Mouse (Mus musculus): ENCODE data around the gene Dtx2. TPM values are rescaled to one million over a fixed set of nuclear protein-coding genes. Genes with fewer than 3 reads are reported as not detected.

Gene Dtx2
- polyA plus RNA-seq (2017; shearing (Covaris generic)), result 32.1 TPM

DNA sequence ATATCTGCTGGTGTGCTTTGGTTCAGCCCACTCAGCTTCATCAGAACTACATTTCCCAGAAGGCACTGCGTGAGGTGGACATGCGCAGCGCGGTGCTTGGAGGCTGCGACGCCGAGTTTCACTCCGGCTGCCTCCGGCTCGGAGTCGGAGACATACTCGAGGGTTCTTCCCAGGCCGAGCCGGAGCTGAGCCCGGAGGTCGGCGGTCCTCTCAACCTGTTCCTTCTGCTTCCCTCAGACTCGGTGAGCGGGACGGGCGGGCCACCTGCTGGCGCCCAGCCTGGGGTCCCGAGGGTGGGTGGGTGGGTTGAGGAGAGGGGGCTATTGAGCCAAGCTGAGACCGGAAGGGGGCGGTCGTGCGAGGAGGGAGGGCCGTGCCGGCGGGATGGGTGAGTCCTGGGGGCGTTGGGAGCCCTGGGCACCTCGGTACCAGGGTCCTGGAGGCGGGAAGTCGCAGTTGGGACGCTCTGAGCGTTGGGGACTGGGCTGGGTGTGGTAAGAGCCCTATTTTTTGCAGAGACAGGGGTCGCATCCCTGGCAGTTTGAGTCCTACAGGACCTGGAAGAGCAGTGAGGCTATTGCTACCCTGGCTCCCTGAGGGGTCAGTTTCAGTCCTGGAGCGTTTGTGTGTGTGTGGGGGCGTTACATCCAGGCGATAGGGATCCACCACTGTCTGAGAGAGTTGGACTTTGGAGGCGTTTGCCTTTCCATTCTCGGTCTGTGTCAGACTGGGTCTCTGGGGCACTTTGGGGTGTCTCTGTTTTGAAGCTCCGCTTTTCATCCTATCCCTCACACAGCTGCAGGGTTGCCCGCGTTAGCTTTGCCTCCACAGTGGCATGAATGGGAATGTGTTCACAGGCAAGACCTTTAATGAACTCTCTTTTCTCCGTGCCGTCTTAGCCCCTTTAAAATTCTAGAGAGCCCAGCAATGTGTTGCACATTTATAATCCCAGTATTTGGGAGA lies at the start of gene Dtx2:
Gene Dtx2 (plus strand): TSS at position 76 of the 963 bp plus-strand sequence.

DNA sequence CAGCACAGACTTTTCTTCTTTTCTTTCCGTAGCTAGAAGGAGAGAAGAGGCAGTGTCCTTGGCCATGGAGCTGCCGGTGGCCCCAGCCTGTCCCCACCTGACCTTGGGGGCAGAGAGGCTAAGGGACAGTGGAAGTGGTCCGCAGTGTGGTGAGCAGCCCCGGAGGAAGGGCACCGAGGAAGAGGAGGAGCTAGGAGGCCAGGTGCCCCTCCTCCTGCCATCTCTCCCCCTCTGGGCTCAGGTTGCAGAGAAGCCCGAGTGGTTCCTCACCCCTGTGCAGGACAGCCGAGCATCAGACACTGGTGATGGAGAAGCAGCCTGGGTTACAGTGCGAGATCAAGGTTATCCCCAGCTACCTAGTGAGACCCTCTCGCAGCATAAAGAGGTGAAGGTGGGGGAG lies 20.2 kb upstream of the Dtx2 start, which contains the start of gene Ssc4d:
Gene Ssc4d (minus strand): TSS at position 167 of the 400 bp plus-strand sequence.

GRCm38 (mm10) chr5:135979904-135980303 lies 14.7 kb upstream of the Dtx2 start, which contains the start of gene Zp3:
Zp3 (plus strand) TSS chr5:135980099.

DNA sequence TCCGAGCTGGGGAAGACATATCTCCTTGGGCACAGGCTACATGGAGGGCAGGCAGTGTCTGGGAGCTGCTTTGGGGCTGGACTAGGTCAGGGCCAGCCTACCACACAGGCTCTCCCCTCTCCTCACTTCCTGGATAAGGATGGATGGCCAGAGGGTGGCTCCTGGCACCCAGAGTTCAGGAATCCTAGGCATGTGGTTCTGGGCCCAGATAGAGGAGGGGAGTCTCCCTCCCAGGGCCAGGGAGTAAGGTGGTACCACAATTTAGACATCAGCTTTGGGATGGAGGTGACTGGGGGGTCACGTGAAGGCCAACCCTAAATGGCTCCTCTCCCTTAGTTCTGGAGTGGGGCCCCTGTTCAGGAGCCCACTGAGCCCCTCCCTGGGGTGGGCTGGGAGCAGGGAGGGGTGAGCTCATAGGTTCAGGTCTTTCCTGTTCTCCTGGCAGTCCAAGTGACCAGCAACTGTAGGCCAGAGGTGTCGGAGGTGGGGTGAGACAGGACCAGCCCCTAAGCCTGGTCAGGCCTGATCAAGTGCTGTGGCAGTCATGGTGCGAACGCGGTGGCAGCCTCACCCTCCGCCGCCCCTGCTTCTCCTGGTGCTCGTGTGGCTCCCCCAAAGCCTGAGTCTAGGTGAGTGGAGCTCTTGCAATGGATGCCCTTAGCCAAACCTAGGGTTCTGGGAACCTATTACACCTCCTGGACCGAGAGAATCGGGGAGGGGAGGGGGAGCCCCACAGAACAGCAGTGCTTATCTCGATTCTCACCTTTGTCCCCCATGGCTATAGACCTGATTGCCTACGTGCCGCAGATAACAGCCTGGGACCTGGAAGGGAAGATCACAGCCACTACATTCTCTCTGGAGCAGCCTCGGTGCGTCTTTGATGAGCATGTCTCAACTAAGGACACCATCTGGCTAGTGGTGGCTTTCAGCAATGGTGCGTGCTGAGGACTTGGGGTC lies 43.9 kb downstream of the Dtx2 start, which contains the start of gene Upk3b:
Gene Upk3b (plus strand): TSS at position 239 of the 957 bp plus-strand sequence.

DNA sequence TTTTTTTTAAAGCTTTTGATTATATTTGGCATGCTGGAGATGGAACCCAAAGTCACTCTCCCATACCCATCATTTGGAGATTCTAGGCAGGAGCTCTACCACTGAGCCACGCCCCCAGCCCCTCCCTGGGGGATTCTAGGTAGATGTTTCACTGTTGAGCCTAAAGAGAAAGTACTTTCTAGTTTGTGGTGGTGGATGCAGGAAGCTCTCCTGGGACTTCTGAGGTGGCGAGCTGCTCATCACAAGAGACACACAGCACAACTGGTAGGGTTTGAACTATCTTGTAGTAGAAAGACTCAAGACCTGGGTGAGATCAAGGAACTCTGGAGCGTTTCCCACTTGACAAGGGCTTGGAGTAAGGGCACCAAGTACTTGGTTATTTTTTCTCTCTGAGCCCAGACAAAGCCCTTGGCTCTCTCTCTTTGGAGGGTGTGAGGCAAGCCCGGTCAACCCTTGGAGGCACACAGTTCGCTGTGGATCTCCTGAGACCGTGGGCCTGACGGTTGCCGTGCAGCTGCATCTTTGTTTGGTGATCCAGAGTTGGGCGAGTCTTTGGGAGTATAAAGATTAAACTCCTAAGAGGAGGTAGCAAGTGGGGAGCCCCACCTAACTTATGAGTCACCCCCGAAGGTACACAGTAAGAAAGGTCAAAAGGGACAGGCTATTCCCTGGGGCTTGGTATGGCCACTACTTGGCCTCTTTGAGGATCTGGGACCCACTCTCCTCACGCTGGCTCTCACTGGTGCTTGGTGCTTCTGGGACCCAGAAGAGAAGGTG lies 59.9 kb downstream of the Dtx2 start, which contains the start of gene Upk3bl:
Gene Upk3bl (plus strand): TSS at position 192 of the 777 bp plus-strand sequence.

Other genes with a start within 250 kb of the Dtx2 start
- 0.51 TPM for gene Styxl1, start 216.4 kb upstream of the Dtx2 start, polyA plus RNA-seq (2017; shearing (Covaris generic))
- 384 TPM for gene Mdh2, start 216.3 kb upstream of the Dtx2 start, polyA plus RNA-seq (2017; shearing (Covaris generic))
- gene Srrm3, start 187.9 kb upstream of the Dtx2 start, polyA plus RNA-seq (2017; shearing (Covaris generic)), result 0.34 TPM
- 2.7 TPM for gene Hspb1, start 106.9 kb upstream of the Dtx2 start, polyA plus RNA-seq (2017; shearing (Covaris generic))
- gene Ywhag, start 60.2 kb upstream of the Dtx2 start, polyA plus RNA-seq (2017; shearing (Covaris generic)), result 51.7 TPM
- 0.52 TPM for gene Ssc4d, start 20.3 kb upstream of the Dtx2 start, polyA plus RNA-seq (2017; shearing (Covaris generic))
- not detected for gene Zp3, start 14.7 kb upstream of the Dtx2 start, polyA plus RNA-seq (2017; shearing (Covaris generic))
- not detected for gene Upk3b, start 43.7 kb downstream of the Dtx2 start, polyA plus RNA-seq (2017; shearing (Covaris generic))
- gene Upk3bl, start 59.7 kb downstream of the Dtx2 start, polyA plus RNA-seq (2017; shearing (Covaris generic)), result not detected
- 4.4 TPM for gene Rasa4, start 89.1 kb downstream of the Dtx2 start, polyA plus RNA-seq (2017; shearing (Covaris generic))
- gene Polr2j, start 121.8 kb downstream of the Dtx2 start, polyA plus RNA-seq (2017; shearing (Covaris generic)), result 57.9 TPM
- gene Lrwd1, start 141.3 kb downstream of the Dtx2 start, polyA plus RNA-seq (2017; shearing (Covaris generic)), result 38.3 TPM
- gene Alkbh4, start 141.3 kb downstream of the Dtx2 start, polyA plus RNA-seq (2017; shearing (Covaris generic)), result 47.3 TPM
- gene Orai2, start 175.9 kb downstream of the Dtx2 start, polyA plus RNA-seq (2017; shearing (Covaris generic)), result 98.4 TPM
- 39.0 TPM for gene Prkrip1, start 204.2 kb downstream of the Dtx2 start, polyA plus RNA-seq (2017; shearing (Covaris generic))